Mouse (Mus musculus) liver, adult 2 months (tissue): ENCODE measurements at regions not wholly inside any gene's neighbourhood (a gene's known extent, or its start where the extent isn't known, plus 50 kb on each side); places are given as distances from the start of the nearest gene placed in this dataset.

ENCODE experiments used
- CTCF ChIP-seq: fragments of 200-500 bp; IDR thresholded peaks from 2 replicates; pipeline ENCODE4 v1.5.1; 2011; ENCODE audit warnings: low read depth, low read length, control low read depth
- POLR2A ChIP-seq: fragments of 200-500 bp; IDR thresholded peaks from 2 replicates; pipeline ENCODE4 v1.6.1; 2011; ENCODE audit warnings: low read length, control low read depth; ENCODE audit not compliant: insufficient read depth; ENCODE audit errors: extremely low read depth

DNA sequence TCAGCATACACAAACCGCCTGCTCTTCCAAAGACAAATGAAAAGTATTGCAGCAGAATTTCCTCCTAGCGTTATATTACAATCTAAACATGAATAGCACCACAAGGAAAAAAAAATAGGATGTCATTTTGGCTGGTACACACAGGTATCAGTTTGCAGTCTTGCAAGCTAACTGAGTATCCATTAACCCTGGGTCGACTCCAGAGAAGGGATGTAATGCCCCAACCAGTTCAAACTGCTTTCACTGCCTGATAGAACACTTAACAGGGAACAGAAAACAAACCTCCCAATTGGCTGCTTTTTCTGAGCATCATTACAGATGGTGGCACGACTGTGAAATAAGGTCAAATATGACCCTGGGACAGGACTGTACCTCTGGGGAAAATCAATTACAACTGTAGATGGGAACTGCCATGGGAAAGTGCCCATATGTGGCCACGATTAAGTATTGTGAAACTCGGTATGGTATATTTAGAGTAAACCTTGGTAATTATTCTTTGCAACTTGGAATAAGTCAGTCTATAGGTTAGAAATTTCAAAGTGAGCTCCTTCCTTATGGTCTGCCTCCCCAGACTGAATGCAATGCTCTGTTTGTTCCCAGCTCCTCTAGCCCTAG lies 137.5 kb upstream of the Sgk1 start:
- TF ChIP-seq POLR2A = no peak
- TF ChIP-seq CTCF = no peak
